Mouse (Mus musculus): Measurements from ENCODE around the gene Dsn1.

Dsn1 gene

DNA sequence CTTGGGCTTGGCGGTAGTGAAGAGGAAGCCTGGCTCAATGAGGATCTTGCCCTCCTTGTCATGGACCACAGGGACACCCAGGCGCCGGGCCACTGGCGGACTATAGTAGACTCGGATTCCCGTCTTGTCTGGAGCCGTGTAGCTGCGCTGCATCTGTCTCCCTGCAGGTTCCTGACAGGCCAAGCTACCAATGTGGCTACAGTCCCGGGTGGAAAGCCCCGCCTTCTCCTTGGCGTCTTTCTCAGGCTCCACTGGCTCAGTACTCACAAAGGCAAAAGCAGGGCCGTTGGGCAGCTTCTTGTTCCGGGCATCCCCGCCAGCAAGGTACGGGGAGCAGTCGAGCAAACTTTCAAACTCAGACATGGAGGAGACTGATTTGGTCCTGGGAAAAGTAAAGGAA, 14.2 kb upstream of the Dsn1 start:
- no peak for DNase-seq (ENCODE audit: low read depth)

DNA sequence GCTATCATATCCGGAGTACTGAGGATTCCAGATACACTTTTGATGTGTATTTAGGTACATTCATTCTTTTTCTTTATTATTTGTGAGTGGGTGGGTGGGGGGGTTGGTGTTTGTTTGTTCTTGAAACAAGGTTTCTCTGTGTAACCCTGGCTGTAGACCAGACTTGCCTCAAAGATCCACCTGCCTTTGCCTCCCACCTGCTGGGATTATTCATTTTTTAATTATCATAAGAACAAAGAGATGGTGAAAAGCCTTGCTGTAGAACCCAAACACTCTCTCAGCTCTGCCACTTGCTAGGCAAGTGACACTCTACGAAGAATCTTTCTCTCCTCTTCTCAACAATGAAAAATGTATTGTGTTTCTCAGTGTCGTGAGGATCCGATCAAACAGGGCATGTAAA, 12.3 kb upstream of the Dsn1 start:
- DNase-seq (ENCODE audit: low read depth): no peak

DNA sequence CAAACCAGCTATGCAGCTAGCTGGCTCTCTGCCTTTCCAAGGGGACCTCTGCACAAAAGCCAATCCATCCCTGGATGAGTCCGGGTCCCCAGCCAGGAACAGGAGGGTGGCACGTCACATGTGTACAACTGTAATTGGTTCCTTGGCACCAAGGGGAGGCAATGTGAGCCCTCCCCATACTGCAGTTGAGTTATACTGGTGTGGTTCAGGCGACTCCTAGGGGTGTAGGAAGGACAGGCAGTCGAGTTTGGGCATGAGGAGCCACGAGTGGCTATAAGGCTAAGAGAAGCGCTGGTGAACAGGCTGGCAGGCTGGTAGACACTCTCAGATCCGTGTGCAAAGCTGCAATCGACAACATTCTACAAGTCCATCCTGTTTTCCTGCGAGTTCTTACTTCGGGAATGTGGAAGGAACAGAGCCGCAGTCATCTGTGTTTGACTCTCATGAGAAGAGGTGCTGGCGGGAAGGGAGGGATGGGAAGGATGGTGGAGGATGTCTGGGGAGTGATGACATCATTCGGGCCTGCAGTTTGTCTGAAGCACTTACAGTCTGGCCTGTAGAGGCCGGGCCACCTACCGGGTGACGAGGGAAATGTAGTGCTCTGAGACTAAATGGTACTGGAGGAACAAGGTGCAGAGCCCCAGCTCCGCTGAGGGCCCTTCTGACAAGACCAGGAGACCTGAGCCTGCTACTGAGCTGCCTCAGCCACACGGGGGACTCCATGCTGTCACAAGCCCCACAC, 9.7 kb upstream of the Dsn1 start:
- DNase-seq (ENCODE audit: low read depth): no peak

DNA sequence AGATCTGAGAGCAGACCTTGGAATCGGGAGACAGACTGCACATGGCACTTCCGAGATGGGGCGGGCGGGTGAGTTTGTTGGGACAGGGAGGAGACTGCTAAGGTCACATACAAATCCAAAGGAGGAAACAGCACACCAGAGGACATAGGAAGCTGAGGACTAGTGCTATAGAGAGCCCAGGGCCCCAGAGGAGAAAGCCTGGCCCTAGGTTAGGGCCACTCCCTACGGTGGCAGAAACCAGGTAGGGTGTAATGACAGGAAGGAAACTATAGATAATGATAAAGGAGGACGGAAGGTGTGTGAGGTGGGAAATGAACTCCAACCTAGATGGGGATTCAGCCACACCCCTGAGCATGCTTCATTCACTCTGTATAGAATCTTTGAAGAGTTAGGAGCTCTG, 5.4 kb upstream of the Dsn1 start:
- no peak for DNase-seq (ENCODE audit: low read depth)

DNA sequence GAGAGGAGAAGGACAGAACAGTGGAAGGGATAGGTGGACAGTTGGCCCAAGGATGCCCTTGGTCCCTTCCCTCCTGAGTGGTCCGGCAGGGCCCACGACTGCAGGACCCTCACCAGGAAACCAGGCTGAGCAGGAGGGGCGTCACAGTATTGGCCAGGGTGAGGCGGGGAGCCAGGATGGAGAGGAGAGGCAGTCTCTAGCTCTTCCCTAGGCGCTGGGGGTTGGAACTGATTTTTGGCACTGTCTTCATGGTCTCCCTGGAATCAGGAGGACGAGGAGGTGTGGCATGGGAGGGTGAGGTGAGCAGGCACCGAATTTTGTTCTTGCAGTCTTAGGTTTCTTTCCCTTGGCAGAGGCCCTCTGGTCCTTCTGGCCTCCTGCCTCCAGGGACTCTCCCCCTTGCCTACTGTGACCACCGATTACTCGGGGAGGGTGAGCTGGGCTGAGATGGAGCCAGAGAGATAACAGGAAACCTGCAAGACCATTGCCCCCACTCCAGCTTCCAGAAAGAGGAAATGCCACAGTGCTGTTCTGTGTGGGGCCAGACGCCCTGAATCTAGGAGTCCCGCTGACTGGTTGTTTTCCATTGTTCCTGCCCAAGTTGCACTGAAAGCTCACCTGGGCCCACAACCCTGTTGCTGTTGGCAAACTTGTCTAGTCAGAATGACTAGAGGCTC, 3.8 kb upstream of the Dsn1 start:
- DNase-seq (ENCODE audit: low read depth): peak; percentile 28

DNA sequence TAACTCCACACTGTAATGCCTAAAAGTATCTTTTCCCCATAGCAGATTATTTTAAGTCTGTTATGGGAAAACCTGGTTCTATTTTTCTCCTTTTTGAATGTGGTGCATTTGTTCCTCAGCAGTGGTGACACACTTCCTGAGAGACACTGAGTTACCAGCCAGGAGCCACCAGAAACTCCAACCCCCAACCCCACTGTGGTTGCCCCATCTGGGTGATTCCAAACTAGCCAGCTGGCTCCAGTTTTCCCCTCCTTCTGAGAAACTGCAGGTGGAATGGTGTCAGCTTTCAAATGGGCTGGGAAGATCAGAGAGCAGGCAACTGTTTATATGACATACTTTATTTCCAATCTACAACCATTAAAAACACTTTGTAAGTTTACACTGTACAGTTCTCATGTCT, 3.2 kb upstream of the Dsn1 start:
- peak; percentile 65 for DNase-seq (ENCODE audit: low read depth)

DNA sequence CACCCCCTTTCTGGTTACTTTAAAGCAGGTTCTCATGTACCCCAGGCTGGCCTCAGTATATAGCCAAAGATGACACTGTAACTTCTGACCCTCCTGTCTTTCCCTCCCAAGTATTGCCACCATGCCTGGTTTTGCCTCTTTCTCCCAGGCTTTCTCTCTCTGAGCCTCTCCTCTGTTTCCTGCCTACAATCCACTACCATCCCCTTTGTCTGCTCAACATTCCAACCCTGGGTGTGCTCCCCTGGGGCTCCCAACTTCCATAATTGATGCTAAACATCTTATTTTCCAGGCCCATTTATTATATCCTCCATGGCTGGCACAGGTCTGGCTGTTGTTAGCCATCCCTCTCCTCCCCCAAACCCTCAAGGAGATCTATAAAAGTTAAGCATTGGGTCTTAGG, 1.6 kb upstream of the Dsn1 start:
- no peak for DNase-seq (ENCODE audit: low read depth)

DNA sequence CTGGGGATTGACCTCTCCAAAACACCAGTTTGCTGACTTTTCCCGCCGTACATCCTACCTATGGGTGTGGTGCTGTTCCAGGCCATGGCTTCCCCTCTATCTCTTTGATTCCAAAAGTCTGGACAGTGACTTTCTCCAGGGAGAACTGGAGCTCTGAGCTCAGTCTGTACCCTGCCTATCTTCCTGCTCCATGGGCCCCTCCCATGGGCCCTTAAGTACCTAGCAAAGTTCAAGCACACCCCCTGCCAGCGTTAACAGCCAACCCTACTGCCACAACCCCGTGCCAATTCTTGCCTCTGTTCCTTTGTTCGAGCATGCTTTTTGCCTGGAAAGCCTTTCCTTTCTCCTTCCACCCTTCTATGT, 261 bp upstream of the Dsn1 start:
- DNase-seq (ENCODE audit: low read depth): no peak

DNA sequence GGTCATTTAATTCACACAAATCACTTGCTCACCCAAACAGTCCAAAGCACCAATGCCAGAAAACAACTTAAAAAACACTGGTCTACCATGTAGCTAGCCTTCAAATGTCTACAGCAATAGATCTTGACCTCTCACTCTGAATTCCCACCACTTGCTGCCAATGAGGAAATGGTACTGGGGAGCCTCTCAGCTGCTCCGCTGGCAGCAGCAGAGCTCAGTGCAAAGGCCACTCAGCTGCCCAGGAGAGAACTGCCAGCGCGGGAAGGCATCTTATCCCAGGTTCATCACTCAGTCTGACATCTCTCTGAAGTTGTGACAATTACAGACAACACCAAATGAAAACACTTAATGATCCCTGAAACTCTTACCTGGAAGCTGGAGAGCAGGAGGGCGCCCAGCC, 4.6 kb downstream of the Dsn1 start:
- DNase-seq (ENCODE audit: low read depth): no peak

DNA sequence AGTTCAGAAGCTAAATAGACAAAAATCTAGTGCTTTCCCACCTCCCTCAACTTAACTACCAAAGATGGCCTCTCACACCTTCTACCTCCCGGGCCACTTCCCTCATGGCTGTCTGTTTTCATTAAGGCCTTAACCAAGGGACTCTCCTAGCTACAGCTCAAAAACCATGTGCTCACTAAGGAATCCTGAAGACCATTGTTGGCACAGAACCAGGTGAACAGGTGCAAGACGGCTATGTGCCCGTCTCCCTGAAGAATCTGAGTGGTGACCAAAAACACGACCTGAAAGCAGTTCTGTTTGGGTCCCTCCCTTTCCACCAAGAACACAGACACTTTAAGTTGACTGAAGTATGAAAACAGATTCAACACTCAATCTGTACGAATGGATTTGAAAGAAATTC, 8.7 kb downstream of the Dsn1 start:
- DNase-seq (ENCODE audit: low read depth): no peak

DNA sequence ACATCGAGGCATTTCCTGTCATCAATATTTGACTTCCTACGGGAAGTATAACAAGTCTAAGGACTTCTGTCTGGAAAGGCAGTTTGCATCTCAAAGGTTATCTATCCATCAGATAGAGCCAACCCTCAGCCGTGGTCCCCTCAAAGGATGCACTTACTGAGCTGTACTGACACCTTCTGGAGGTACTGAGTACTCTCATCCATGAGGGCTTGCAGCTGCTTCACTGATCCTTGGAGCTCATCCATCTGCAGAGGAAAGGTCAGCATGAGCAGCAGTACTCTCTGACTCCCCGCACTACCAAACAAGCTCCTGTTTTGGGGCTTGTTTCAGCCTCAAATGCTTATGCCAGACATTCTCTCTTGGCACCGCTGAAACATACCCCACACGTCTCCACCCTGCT, 10.4 kb downstream of the Dsn1 start:
- DNase-seq (ENCODE audit: low read depth): peak; percentile 60

DNA sequence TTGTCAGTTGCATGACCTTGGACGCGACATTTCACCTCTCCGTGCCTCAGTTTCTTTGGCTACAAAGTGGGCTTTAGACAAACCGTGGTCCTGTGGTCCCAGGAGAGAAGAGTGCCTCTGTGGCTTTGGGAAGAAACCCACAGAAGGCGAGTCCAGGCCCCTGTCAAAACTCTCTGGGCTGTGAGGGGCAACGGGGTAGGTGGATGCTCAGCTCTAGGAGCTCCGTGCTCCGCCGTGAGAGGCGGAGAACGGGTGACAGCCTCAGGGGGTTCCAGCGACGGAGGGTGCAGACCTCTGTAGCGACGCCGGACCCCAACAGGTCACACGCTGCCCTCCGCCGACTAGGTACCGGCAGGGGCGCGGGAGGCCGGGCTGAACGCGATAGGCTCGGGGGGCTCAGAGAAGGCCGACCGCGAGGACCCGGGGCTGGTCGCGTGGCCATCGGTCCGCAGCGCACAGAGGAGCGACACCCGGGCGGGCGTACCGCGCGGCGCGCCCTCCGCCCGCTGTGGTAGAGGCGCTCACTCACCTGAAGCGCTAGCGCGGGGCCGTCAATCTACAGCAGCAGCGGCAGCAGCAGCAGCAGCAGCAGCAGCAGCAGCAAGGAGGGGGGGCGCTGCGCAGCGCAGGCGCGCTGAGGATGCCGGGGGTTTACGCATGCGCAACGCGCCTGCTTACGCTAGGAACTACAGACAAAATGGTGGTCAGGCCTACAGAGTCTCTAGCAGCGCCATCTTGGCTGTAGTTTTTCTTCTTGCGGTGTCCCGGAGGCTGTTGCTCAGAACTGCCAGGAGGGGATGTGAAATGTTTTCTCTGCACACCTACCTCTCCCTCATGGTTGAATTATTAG, 15.3 kb downstream of the Dsn1 start, which contains the start of gene Ndrg3:
Ndrg3 (minus strand) TSS at position 587 of the 850 bp plus-strand sequence.
- peak; percentile 98 for DNase-seq (ENCODE audit: low read depth)

DNA sequence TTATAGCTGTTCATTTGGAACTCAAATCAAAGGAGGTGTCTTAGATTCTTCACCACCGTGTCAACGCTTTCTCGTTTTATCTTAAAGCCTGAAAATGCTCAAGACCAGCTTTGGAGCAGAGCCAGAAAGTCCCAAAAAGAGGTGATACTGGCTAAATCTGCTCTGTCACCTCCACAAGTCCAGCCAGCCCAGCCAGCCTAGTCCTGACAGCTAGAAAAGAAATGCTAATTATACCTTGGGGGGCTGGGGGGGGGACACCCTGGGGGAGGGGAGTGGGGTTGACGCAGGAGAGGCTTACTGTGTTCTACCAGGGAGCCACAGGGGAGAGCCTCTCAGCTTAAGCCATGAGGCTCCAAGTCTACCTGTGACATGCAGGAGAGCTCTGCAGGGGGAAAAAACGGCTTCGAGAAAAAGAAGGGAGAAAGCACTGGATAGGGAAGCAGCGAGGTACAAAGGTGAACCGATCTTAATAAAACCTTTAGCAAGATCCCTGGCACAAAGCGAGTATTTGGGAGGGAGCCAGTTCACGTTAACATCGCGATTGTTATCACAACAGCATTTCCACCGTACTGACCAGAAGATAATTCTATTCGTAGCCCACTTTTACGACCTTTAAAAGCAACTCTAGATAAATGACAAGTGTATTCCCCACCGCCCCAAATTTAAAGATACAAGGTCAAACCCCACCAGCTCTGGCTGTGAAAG, 16.1 kb downstream of the Dsn1 start:
- DNase-seq (ENCODE audit: low read depth): peak; percentile 46

DNA sequence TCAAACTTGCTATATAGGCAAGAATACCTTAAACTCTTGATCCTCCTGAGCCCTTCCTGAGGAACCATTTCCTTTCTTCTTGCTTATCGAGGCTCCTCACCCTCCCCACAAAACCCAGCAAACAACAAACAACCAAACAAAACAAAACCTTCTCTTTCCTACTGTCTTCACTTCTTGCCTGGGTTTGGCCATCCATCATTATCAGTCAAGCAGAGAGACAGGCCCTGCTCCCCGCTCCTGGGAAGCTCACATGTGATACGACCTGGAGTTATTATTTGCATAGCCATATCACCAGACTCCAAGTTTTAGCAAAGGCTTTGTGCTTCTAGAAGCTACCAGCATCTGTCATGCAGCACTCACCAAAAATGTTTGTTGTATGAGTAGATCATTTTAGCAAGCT, 19.6 kb downstream of the Dsn1 start:
- DNase-seq (ENCODE audit: low read depth): no peak

DNA sequence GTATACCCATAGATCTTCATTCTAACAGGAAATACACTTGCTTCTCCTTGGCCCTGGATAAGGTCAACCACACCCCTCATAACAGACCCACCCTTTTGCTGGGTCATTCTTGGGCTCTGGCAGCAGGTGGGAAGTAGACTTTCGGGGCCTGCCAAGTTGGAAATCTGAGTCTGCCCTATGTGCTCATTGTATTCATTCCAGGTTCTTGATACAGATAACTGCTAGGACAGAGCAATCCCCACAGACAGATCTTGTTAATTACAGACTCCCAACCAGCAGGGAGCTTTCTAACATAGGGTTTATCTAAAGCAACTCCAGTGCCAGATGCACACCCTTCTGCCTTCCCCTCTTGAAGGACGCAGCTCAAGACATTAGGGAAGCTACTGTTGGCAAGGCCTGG, 24.1 kb downstream of the Dsn1 start:
- DNase-seq (ENCODE audit: low read depth): peak; percentile 21

DNA sequence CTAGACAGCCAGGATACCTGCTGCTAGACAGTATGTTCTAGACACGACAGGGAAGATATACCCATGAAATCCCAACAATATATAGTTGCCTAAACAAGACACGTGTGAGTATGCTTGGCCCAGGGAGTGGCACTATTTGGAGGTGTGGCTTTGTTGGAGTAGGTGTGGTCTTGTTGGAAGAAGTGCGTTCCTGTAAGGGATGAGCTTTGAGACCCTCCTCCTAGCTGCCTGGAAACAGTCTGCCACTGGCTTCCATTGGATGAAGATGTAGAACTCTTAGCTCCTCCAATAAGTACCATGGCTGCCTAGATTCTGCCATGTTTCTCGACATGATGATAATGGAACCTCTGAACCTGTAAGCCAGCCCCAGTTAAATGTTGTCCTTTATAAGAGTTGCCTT, 25.7 kb downstream of the Dsn1 start:
- DNase-seq (ENCODE audit: low read depth): no peak

DNA sequence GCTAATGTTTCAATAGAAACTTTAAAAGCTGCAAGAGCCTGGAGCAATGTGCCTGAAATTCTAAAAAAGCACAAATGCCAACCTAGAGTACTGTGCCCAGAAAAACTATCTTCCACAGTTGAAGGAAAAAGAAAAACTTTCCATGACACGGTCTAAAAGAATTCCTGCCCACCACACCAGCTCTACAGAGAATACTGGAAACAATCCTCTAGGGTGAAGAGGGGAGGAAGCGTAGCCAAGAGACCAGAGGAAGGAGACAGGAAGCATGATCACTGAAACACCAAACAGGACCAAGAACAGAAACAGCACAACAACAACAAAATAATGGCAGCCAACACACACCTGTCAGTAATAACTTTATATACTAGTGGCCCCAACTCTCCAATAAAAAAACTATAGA, 26.9 kb downstream of the Dsn1 start:
- DNase-seq (ENCODE audit: low read depth): no peak

DNA sequence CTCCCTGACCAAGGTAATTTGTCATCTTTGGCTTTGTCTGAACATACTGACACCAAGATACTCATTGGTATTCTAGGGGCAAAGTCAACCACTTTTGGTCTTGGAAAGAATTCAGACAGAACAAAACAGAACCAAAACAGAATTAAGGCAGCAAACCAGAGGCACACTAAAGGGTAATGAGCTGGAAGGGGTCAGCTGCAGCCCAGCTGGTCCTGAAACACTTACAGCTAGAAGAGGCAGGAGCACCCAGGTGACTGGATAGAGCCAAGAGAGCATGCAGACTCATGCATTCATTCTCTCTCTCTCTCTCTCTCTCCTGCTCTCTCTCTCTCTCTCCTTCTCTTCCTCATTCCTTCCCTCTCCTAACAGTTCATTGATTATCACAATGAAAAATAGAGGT, 30.2 kb downstream of the Dsn1 start:
- no peak for DNase-seq (ENCODE audit: low read depth)

DNA sequence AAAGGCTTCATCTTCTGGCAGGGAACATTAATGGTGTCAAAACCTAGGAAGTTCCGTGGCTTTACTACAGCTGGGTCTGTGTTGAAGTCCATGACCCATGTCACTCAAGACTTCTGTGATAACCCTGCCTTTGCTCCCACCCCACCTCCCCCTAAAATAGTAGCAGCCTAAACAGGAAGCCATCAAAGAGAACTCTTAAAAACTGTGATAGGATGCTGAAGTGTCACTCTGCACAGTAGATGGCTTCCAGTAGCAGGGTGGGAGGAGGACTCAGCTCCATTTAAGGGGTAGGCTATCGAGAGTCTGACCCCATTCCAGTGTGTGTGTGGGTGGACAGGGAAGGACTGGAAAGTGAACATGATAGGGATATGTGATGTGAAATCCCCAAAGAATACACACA, 32.0 kb downstream of the Dsn1 start:
- DNase-seq (ENCODE audit: low read depth): no peak

DNA sequence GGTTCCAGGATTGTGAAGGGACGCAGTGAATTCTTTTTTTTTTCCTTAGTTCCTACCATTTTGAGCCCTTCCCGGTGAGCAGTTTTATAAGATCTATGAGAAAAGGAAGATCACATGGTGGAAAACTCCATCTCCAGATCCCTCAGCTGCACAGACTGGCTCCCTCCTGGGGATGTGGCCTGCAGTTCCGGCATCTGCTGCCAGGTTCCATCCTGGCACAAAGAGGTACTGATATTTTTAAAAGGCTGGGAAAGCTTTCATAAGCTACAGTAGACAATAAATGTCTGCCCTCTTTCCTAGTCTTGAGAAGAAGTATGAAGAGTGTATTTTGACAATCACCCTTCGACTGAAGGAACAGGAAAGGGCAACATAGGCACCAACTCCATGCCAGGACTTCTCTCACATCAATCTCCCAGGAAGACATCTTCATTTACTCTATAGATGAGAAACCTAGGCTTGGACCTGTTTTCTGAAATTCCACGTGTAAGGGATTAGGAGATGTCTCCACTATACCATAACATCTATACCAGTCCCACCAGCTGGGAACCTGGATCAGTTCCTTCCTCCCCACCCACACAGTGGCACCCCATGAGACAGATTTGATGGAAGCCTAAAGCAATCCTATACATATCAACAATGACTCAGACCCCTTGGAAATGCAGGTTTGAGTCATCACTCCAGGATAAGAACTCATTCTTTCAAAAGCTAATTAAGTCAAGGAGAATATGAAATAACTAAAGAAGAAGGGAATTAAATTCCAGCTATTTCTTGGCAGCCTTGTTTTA, 33.4 kb downstream of the Dsn1 start:
- no peak for DNase-seq (ENCODE audit: low read depth)

DNA sequence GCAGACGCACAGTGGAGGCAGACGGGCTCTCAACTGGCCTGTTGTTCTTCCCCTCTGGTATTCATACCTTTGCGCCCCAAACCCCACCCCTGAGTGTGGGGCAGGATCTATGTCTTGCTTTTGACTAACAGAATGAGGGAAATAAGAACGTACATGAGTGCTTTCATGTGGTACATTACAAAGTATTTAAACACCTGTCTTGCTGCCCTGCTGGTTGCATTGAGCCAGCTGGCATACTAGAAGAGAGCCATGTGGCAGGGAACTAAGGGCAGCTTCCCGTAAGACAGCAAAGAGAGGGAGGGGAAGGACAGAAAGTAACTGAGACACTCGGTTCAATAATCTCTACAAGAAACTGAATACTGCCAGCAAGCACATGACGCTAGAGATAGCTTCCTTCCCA, 36.7 kb downstream of the Dsn1 start:
- DNase-seq (ENCODE audit: low read depth): no peak

DNA sequence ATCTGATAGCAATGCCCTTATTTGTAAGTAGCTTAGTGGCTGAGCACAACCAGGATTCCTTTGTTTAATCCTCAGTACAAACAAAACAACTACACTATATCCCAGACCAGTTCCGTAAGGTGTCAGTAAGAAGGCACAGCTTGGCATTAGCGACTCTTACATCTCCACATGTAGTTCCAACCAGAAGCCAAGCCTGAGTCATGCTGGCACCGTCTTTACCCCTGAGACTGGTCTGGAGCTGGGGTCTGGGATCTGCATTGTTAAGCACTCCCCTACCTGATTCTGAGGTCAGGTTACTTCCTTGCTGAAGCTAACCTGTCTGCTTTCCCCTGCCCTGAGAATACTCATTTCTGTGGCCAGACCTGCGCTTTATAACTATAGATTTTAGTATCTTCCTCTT, 38.5 kb downstream of the Dsn1 start:
- DNase-seq (ENCODE audit: low read depth): no peak
